Mouse (Mus musculus): Measurements from ENCODE around the gene Nbea.

- TF ChIP-seq CTCF (IDR thresholded peaks at IDR 0.05; ENCODE audit: low read depth): no peak
- TF ChIP-seq EP300 (IDR thresholded peaks at IDR 0.05; ENCODE audit: low read depth): no peak
These were observed 523.8 kb downstream of the Nbea start for GRCm38 (mm10) chr3:55659558-55660215.

Measured in heart, postnatal 0 days (tissue).